Mouse (Mus musculus) liver, postnatal 0 days (tissue): Measurements from ENCODE around the gene Lrrc23. TPM values are rescaled to one million over a fixed set of nuclear protein-coding genes. Genes with fewer than 3 reads are reported as not detected.
A peak's percentile ranks its signal among the peaks of the same experiment; 100 is the strongest.

Source experiments
- ATAC-seq: fragments of 200-750 bp; cut with Nextera tagmentation; 2 replicates; pipeline ENCODE4 v1.8.0; 2017; ENCODE audit warnings: mild to moderate bottlenecking, moderate library complexity
- DNase-seq: peaks from one replicate; pipeline ENCODE4 v3.0.0-alpha.2; 2016
- H3K27ac ChIP-seq: fragments of 300-500 bp; sonication (generic); 2 replicates; pipeline ENCODE4 v1.5.1; 2014; ENCODE audit warnings: antibody characterized with exemption, moderate library complexity, mild to moderate bottlenecking, low read depth
- H3K27me3 ChIP-seq: fragments of 300-500 bp; sonication (generic); 2 replicates; pipeline ENCODE4 v1.6.1; 2014; ENCODE audit warnings: low read length, control low read depth, mixed read lengths; ENCODE audit not compliant: insufficient read depth
- H3K36me3 ChIP-seq: fragments of 300-500 bp; sonication (generic); replicated peaks from 2 replicates; pipeline ENCODE4 v1.6.1; 2014; ENCODE audit warnings: mild to moderate bottlenecking, control low read depth, low read length, moderate library complexity, mixed read lengths; ENCODE audit not compliant: insufficient read depth
- H3K4me1 ChIP-seq: fragments of 300-500 bp; sonication (generic); 2 replicates; pipeline ENCODE4 v1.6.1; 2014; ENCODE audit warnings: antibody characterized with exemption, mild to moderate bottlenecking, control low read depth; ENCODE audit not compliant: insufficient read depth
- H3K4me2 ChIP-seq: fragments of 300-500 bp; sonication (generic); 2 replicates; pipeline ENCODE4 v1.6.1; 2014; ENCODE audit warnings: low read depth, mild to moderate bottlenecking, low read length, moderate library complexity, mixed read lengths
- H3K4me3 ChIP-seq: fragments of 300-500 bp; sonication (generic); 2 replicates; pipeline ENCODE4 v1.5.1; 2014; ENCODE audit warnings: low read depth, low read length
- H3K9ac ChIP-seq: fragments of 300-500 bp; sonication (generic); replicated peaks from 2 replicates; pipeline ENCODE4 v1.6.1; 2014; ENCODE audit warnings: mild to moderate bottlenecking, moderate library complexity
- H3K9me3 ChIP-seq: fragments of 300-500 bp; sonication (generic); 2 replicates; pipeline ENCODE4 v1.6.1; 2016; ENCODE audit warnings: mild to moderate bottlenecking, control low read depth, low read length, mixed read lengths
- CTCF ChIP-seq: sonication (generic); IDR thresholded peaks from 2 replicates; pipeline ENCODE4 v1.5.1; 2016; ENCODE audit warnings: antibody characterized with exemption, low read depth
- EP300 ChIP-seq: IDR thresholded peaks from 2 replicates; pipeline ENCODE4 v1.6.1; 2016; ENCODE audit warnings: antibody characterized with exemption, low read depth, mild to moderate bottlenecking
- WGBS: fragments of 180-500 bp; shearing (Covaris S2); extraction: QIAGEN DNeasy Blood & Tissue Kit; methylation state at CpG from one replicate; pipeline ENCODE4 v1.1.7; 2014; ENCODE audit not compliant: insufficient replicate concordance; 5-methylcytosine and 5-hydroxymethylcytosine counted together
- polyA plus RNA-seq: library from polyadenylated mRNA; unstranded; fragments of >200 nt; fragmentation: Nextera tagmentation; extraction: Ambion mirVana; gene quantifications from 2 replicates; pipeline ENCODE4 v1.2.1, GENCODE M21; 2015

The Lrrc23 gene
- polyA plus RNA-seq, 1 experiment from 2014 or later = 0.16 TPM

- Histone ChIP-seq H3K27me3 (peaks cover 21% of the 10 kb centered on the region), H3K4me1 (0 out of 2 replicates have a peak, but pooled peaks cover 7% of the 10 kb centered on the region), H3K4me2 (peak overlapping the region; percentile 78), H3K36me3 (no peaks in the 10 kb centered on the region), H3K9me3 (no peaks in the 10 kb centered on the region), H3K27ac (no peak overlapping the region), H3K9ac (peak overlapping the region; percentile 31; the same call in 1 of the 2 replicates), H3K4me3 (peak overlapping the region; percentile 48)
- 3% methylated on average over 9 of the region's 9 CpGs for WGBS
- DNase-seq = no peak
- TF ChIP-seq CTCF (no peak), EP300 (no peak)
- ATAC-seq = no peak
Measured at GRCm38 (mm10) chr6:124768704-124769044, 10.9 kb downstream of the Lrrc23 start.

GRCm38 (mm10) chr6:124767920-124768703, 11.4 kb downstream of the Lrrc23 start:
- Histone ChIP-seq H3K4me2 (peak overlapping the region; percentile 78), H3K4me3 (0 out of 2 replicates have a peak overlapping the region, but pooled peaks have one; percentile 8), H3K27me3 (peaks cover 21% of the 10 kb centered on the region), H3K4me1 (0 out of 2 replicates have a peak, but pooled peaks cover 7% of the 10 kb centered on the region), H3K9me3 (no peaks in the 10 kb centered on the region), H3K27ac (no peak overlapping the region), H3K9ac (no peak overlapping the region), H3K36me3 (no peaks in the 10 kb centered on the region)
- TF ChIP-seq EP300 (no peak), CTCF (no peak)
- no peak for DNase-seq
- ATAC-seq = peak; percentile 31; the same call in 1 of the 2 replicates
- 33% methylated on average over 18 of the region's 19 CpGs for WGBS

GRCm38 (mm10) chr6:124767536-124767919, 12.0 kb downstream of the Lrrc23 start:
- Histone ChIP-seq H3K9ac (no peak overlapping the region), H3K4me1 (0 out of 2 replicates have a peak, but pooled peaks cover 7% of the 10 kb centered on the region), H3K27ac (no peak overlapping the region), H3K36me3 (no peaks in the 10 kb centered on the region), H3K27me3 (peaks cover 21% of the 10 kb centered on the region), H3K4me2 (no peak overlapping the region), H3K9me3 (no peaks in the 10 kb centered on the region), H3K4me3 (no peak overlapping the region)
- 76% methylated on average over 4 of the region's 4 CpGs for WGBS
- TF ChIP-seq CTCF (no peak), EP300 (no peak)
- no peak for DNase-seq
- no peak for ATAC-seq

GRCm38 (mm10) chr6:124765951-124766350, 13.6 kb downstream of the Lrrc23 start:
- DNase-seq = no peak
- H3K4me3 ChIP-seq = no peak overlapping the region
- H3K27me3 ChIP-seq = peaks cover 21% of the 10 kb centered on the region
- H3K9me3 ChIP-seq = no peaks in the 10 kb centered on the region
- no peaks in the 10 kb centered on the region for H3K36me3 ChIP-seq
- ATAC-seq = no peak
- no peak overlapping the region for H3K4me2 ChIP-seq
- H3K4me1 ChIP-seq = 0 out of 2 replicates have a peak, but pooled peaks cover 7% of the 10 kb centered on the region
- no peak overlapping the region for H3K27ac ChIP-seq
- no peak overlapping the region for H3K9ac ChIP-seq
- TF ChIP-seq CTCF (no peak), EP300 (no peak)
- 84% methylated on average over 7 of the region's 7 CpGs for WGBS

GRCm38 (mm10) chr6:124759259-124759658, 20.3 kb downstream of the Lrrc23 start:
- Histone ChIP-seq H3K4me2 (peak overlapping the region; percentile 38; the same call in 1 of the 2 replicates), H3K9ac (no peak overlapping the region; the same call in 1 of the 2 replicates), H3K4me1 (peaks cover 29% of the 10 kb centered on the region), H3K36me3 (no peaks in the 10 kb centered on the region), H3K27ac (no peak overlapping the region), H3K27me3 (peaks cover 22% of the 10 kb centered on the region), H3K9me3 (no peaks in the 10 kb centered on the region), H3K4me3 (no peak overlapping the region)
- 2% methylated on average over 5 of the region's 5 CpGs for WGBS
- ATAC-seq (peak; percentile 42), DNase-seq (peak; percentile 88)
- TF ChIP-seq CTCF (peak; percentile 97), EP300 (no peak)

- DNase-seq (no peak), ATAC-seq (no peak)
- Histone ChIP-seq H3K4me1 (peaks cover 29% of the 10 kb centered on the region), H3K4me3 (no peak overlapping the region), H3K9me3 (no peaks in the 10 kb centered on the region), H3K4me2 (peak overlapping the region; percentile 38; the same call in 1 of the 2 replicates), H3K27ac (0 out of 2 replicates have a peak overlapping the region, but pooled peaks have one; percentile 40), H3K27me3 (peaks cover 22% of the 10 kb centered on the region), H3K36me3 (no peaks in the 10 kb centered on the region), H3K9ac (no peak overlapping the region; the same call in 1 of the 2 replicates)
- 52% methylated on average over 2 of the region's 2 CpGs for WGBS
- TF ChIP-seq EP300 = no peak
- no peak for TF ChIP-seq CTCF
Measured at GRCm38 (mm10) chr6:124758849-124759232, 20.7 kb downstream of the Lrrc23 start.
